Mouse (Mus musculus): ENCODE measurements around the gene Ppm1m. TPM values are rescaled to one million over a fixed set of nuclear protein-coding genes. Genes with fewer than 3 reads are reported as not detected.
A peak's percentile ranks its signal among the peaks of the same experiment; 100 is the strongest.

The Ppm1m gene
- polyA plus RNA-seq, 1 experiment from 2014 or later: 57.2 TPM

- Histone ChIP-seq H3K36me3 (peaks cover 34% of the 10 kb centered on the region), H3K4me3 (no peak overlapping the region), H3K27ac (no peak overlapping the region), H3K9me3 (no peaks in the 10 kb centered on the region), H3K9ac (no peak overlapping the region), H3K27me3 (no peaks in the 10 kb centered on the region), H3K4me2 (replicated peaks) (no peak overlapping the region), H3K4me1 (no peaks in the 10 kb centered on the region; the same call in 1 of the 2 replicates)
- ATAC-seq (ENCODE audit: insufficient number of reproducible peaks, insufficient read depth, low FRiP score, low TSS enrichment): no peak
- WGBS: 85% methylated on average over 7 of the region's 7 CpGs
Observed at GRCm38 (mm10) chr9:106231220-106231619, 31.7 kb upstream of the Ppm1m start.

GRCm38 (mm10) chr9:106230734-106231106 lies 31.2 kb upstream of the Ppm1m start:
- peaks cover 1% of the 10 kb centered on the region; the same call in 1 of the 2 replicates for H3K27me3 ChIP-seq
- H3K4me3 ChIP-seq: no peak overlapping the region
- no peak overlapping the region for H3K4me2 ChIP-seq (replicated peaks)
- 50% methylated on average over 3 of the region's 3 CpGs for WGBS
- H3K4me1 ChIP-seq: no peaks in the 10 kb centered on the region; the same call in 1 of the 2 replicates
- H3K36me3 ChIP-seq: peaks cover 31% of the 10 kb centered on the region
- ATAC-seq (ENCODE audit: insufficient number of reproducible peaks, insufficient read depth, low FRiP score, low TSS enrichment): no peak
- no peaks in the 10 kb centered on the region for H3K9me3 ChIP-seq
- no peak overlapping the region for H3K27ac ChIP-seq
- no peak overlapping the region for H3K9ac ChIP-seq

GRCm38 (mm10) chr9:106230051-106230733 lies 30.6 kb upstream of the Ppm1m start:
- Histone ChIP-seq H3K4me1 (no peaks in the 10 kb centered on the region; the same call in 1 of the 2 replicates), H3K27ac (no peak overlapping the region), H3K9ac (no peak overlapping the region), H3K36me3 (peaks cover 26% of the 10 kb centered on the region), H3K9me3 (no peaks in the 10 kb centered on the region), H3K4me3 (no peak overlapping the region), H3K4me2 (replicated peaks) (no peak overlapping the region), H3K27me3 (peaks cover 7% of the 10 kb centered on the region)
- ATAC-seq (ENCODE audit: insufficient number of reproducible peaks, insufficient read depth, low FRiP score, low TSS enrichment): no peak
- WGBS: 73% methylated on average over 9 of the region's 9 CpGs

- WGBS: 77% methylated on average over 8 of the region's 8 CpGs
- no peak overlapping the region for H3K27ac ChIP-seq
- no peak for ATAC-seq (ENCODE audit: insufficient number of reproducible peaks, insufficient read depth, low FRiP score, low TSS enrichment)
- no peak overlapping the region for H3K4me2 ChIP-seq (replicated peaks)
- no peaks in the 10 kb centered on the region for H3K9me3 ChIP-seq
- H3K4me3 ChIP-seq: no peak overlapping the region
- H3K9ac ChIP-seq: no peak overlapping the region
- no peaks in the 10 kb centered on the region; the same call in 1 of the 2 replicates for H3K4me1 ChIP-seq
- H3K27me3 ChIP-seq: peaks cover 18% of the 10 kb centered on the region
- peaks cover 8% of the 10 kb centered on the region for H3K36me3 ChIP-seq
Observed at GRCm38 (mm10) chr9:106227790-106228429, 28.4 kb upstream of the Ppm1m start.

- peak overlapping the region; percentile 61 for H3K4me2 ChIP-seq (replicated peaks)
- H3K4me1 ChIP-seq: no peaks in the 10 kb centered on the region; the same call in 1 of the 2 replicates
- WGBS: 6% methylated on average over 34 of the region's 34 CpGs
- no peaks in the 10 kb centered on the region for H3K36me3 ChIP-seq
- H3K27ac ChIP-seq: no peak overlapping the region
- ATAC-seq (ENCODE audit: insufficient number of reproducible peaks, insufficient read depth, low FRiP score, low TSS enrichment): no peak
- peaks cover 18% of the 10 kb centered on the region for H3K27me3 ChIP-seq
- H3K9me3 ChIP-seq: no peaks in the 10 kb centered on the region
- H3K4me3 ChIP-seq: peak overlapping the region; percentile 32
- H3K9ac ChIP-seq: peak overlapping the region; percentile 36
Observed at GRCm38 (mm10) chr9:106226151-106226682, 26.7 kb upstream of the Ppm1m start.

- Histone ChIP-seq H3K4me2 (replicated peaks) (peak overlapping the region; percentile 61), H3K4me3 (peak overlapping the region; percentile 32), H3K9ac (peak overlapping the region; percentile 36), H3K27me3 (peaks cover 18% of the 10 kb centered on the region), H3K36me3 (no peaks in the 10 kb centered on the region), H3K27ac (no peak overlapping the region), H3K9me3 (no peaks in the 10 kb centered on the region), H3K4me1 (no peaks in the 10 kb centered on the region; the same call in 1 of the 2 replicates)
- no peak for ATAC-seq (ENCODE audit: insufficient number of reproducible peaks, insufficient read depth, low FRiP score, low TSS enrichment)
- 61% methylated on average over 24 of the region's 24 CpGs for WGBS
Observed at GRCm38 (mm10) chr9:106225469-106226150, 26.1 kb upstream of the Ppm1m start.

- 83% methylated on average over 4 of the region's 4 CpGs for WGBS
- H3K36me3 ChIP-seq: no peaks in the 10 kb centered on the region
- no peak overlapping the region for H3K27ac ChIP-seq
- no peaks in the 10 kb centered on the region for H3K9me3 ChIP-seq
- no peak overlapping the region for H3K4me2 ChIP-seq (replicated peaks)
- H3K27me3 ChIP-seq: peaks cover 18% of the 10 kb centered on the region
- ATAC-seq (ENCODE audit: insufficient number of reproducible peaks, insufficient read depth, low FRiP score, low TSS enrichment): no peak
- H3K4me3 ChIP-seq: no peak overlapping the region
- no peak overlapping the region for H3K9ac ChIP-seq
- no peaks in the 10 kb centered on the region; the same call in 1 of the 2 replicates for H3K4me1 ChIP-seq
Observed at GRCm38 (mm10) chr9:106222994-106223393, 23.4 kb upstream of the Ppm1m start.

- Histone ChIP-seq H3K27ac (no peak within 1 kb of the TSS), H3K4me2 (replicated peaks) (no peak within 1 kb of the TSS), H3K27me3 (peaks cover 18% of the 10 kb centered on the region), H3K36me3 (no peaks in the 10 kb centered on the region), H3K4me3 (no peak within 1 kb of the TSS), H3K9me3 (no peaks in the 10 kb centered on the region), H3K4me1 (no peaks in the 10 kb centered on the region; the same call in 1 of the 2 replicates), H3K9ac (no peak within 1 kb of the TSS)
- no peak for ATAC-seq (ENCODE audit: insufficient number of reproducible peaks, insufficient read depth, low FRiP score, low TSS enrichment)
- WGBS: 84% methylated on average over 4 of the region's 4 CpGs
Observed at GRCm38 (mm10) chr9:106222261-106222851, 22.8 kb upstream of the Ppm1m start, which contains the start of gene Tlr9. TSS of gene Tlr9 (plus strand) at chr9:106222598.

GRCm38 (mm10) chr9:106220894-106221523 lies 21.5 kb upstream of the Ppm1m start:
- ATAC-seq (ENCODE audit: insufficient number of reproducible peaks, insufficient read depth, low FRiP score, low TSS enrichment): no peak
- Histone ChIP-seq H3K9ac (no peak overlapping the region), H3K27me3 (peaks cover 18% of the 10 kb centered on the region), H3K9me3 (no peaks in the 10 kb centered on the region), H3K27ac (no peak overlapping the region), H3K4me2 (replicated peaks) (no peak overlapping the region), H3K4me3 (no peak overlapping the region), H3K4me1 (no peaks in the 10 kb centered on the region), H3K36me3 (no peaks in the 10 kb centered on the region)
- 69% methylated on average over 8 of the region's 8 CpGs for WGBS

GRCm38 (mm10) chr9:106216971-106217370 lies 17.4 kb upstream of the Ppm1m start:
- Histone ChIP-seq H3K9ac (no peak overlapping the region), H3K9me3 (no peaks in the 10 kb centered on the region), H3K4me2 (replicated peaks) (no peak overlapping the region), H3K4me3 (no peak overlapping the region), H3K27ac (no peak overlapping the region), H3K36me3 (peaks cover 29% of the 10 kb centered on the region), H3K4me1 (peaks cover 5% of the 10 kb centered on the region), H3K27me3 (no peaks in the 10 kb centered on the region)
- ATAC-seq (ENCODE audit: insufficient number of reproducible peaks, insufficient read depth, low FRiP score, low TSS enrichment): no peak
- WGBS: 85% methylated on average over 7 of the region's 7 CpGs
